Mouse (Mus musculus) embryonic fibroblast, embryonic 13.5 days (primary cell): ENCODE measurements at regions not wholly inside any gene's neighbourhood (a gene's known extent, or its start where the extent isn't known, plus 50 kb on each side); places are given as distances from the start of the nearest gene placed in this dataset.

ENCODE experiments used
- H3K27ac ChIP-seq: 2 replicates; pipeline ENCODE4 v1.5.1; 2012; ENCODE audit warnings: low read length, control low read depth, inconsistent platforms; ENCODE audit not compliant: insufficient read depth
- H3K4me1 ChIP-seq: 2 replicates; pipeline ENCODE4 v1.6.1; 2011; ENCODE audit warnings: low read length; ENCODE audit not compliant: control insufficient read depth, insufficient read depth
- H3K4me3 ChIP-seq: 2 replicates; pipeline ENCODE4 v1.5.1; 2011; ENCODE audit warnings: mild to moderate bottlenecking, control low read depth, low read length; ENCODE audit not compliant: insufficient read depth
- CTCF ChIP-seq: IDR thresholded peaks from 2 replicates; pipeline ENCODE4 v1.5.1; 2011; ENCODE audit warnings: mild to moderate bottlenecking, control low read depth, low read length, moderate library complexity, borderline replicate concordance; ENCODE audit not compliant: insufficient read depth
- POLR2A ChIP-seq: IDR thresholded peaks from 2 replicates; pipeline ENCODE4 v1.6.1; 2011; ENCODE audit warnings: low read depth, mild to moderate bottlenecking, control low read depth, low read length, moderate library complexity

DNA sequence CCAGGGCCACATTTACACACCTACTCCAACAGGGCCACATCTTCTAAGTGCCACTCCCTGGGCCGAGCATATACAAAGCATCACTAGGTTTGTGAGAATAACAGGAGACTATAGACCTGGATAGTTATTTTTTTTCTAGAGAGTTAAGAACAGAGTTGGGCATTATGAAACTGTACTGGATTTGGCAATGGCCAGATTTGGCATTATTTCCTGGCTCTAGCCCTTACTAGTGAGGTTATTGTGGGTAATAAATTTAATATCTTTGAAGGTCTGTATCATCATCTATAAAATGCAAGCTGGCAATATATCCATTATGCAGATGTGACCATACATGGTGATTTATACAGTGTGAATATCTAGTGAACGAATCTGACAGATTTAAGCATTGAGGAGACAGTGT, 75.8 kb upstream of the Pam start:
- no peak overlapping the region for H3K27ac ChIP-seq
- no peaks in the 10 kb centered on the region for H3K4me1 ChIP-seq
- TF ChIP-seq CTCF (no peak), POLR2A (no peak)
- H3K4me3 ChIP-seq = no peak overlapping the region

- H3K4me1 ChIP-seq = no peaks in the 10 kb centered on the region
- no peak for TF ChIP-seq POLR2A
- H3K27ac ChIP-seq = no peak overlapping the region
- H3K4me3 ChIP-seq = no peak overlapping the region
Measured at GRCm38 (mm10) chr1:98169352-98169751, 73.9 kb upstream of the Pam start.

- no peak for TF ChIP-seq CTCF
- no peak for TF ChIP-seq POLR2A
- Histone ChIP-seq H3K4me1 (no peaks in the 10 kb centered on the region), H3K27ac (no peak overlapping the region), H3K4me3 (no peak overlapping the region)
Measured at GRCm38 (mm10) chr1:98167800-98168199, 72.4 kb upstream of the Pam start.

GRCm38 (mm10) chr1:98162639-98162927, 67.1 kb upstream of the Pam start:
- Histone ChIP-seq H3K4me3 (no peak overlapping the region), H3K27ac (no peak overlapping the region), H3K4me1 (no peaks in the 10 kb centered on the region)
- no peak for TF ChIP-seq POLR2A
- no peak for TF ChIP-seq CTCF

GRCm38 (mm10) chr1:98161882-98162638, 66.6 kb upstream of the Pam start:
- no peak overlapping the region for H3K27ac ChIP-seq
- no peak overlapping the region for H3K4me3 ChIP-seq
- TF ChIP-seq POLR2A = no peak
- TF ChIP-seq CTCF = no peak
- H3K4me1 ChIP-seq = no peaks in the 10 kb centered on the region

DNA sequence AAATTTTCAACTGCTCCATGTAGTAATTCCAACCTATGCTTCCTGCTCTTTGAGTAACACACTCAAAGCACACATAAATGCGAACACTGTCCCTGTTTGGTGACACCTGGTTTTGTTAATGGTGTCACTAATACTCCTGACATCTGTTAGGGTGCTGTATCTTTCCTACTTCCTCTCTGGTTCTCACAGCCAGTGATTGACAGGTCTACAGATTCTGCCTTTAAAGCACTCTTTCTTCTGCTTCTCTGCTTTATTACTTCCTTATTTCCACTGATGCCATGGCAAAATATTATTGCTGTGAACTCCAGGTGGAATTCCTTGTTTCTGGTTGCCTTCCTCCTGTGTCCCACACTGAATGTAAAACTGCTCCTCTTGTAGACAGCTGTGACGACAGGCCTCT, 63.5 kb upstream of the Pam start:
- no peak overlapping the region for H3K4me3 ChIP-seq
- H3K27ac ChIP-seq = no peak overlapping the region
- H3K4me1 ChIP-seq = no peaks in the 10 kb centered on the region
- TF ChIP-seq CTCF = no peak
- no peak for TF ChIP-seq POLR2A

- Histone ChIP-seq H3K4me3 (no peak overlapping the region), H3K27ac (0 out of 2 replicates have a peak overlapping the region, but pooled peaks have one; percentile 13), H3K4me1 (no peaks in the 10 kb centered on the region)
- TF ChIP-seq POLR2A = no peak
- no peak for TF ChIP-seq CTCF
Measured at GRCm38 (mm10) chr1:98147361-98147760, 51.9 kb upstream of the Pam start.
